In genomic region chr19:35755494-35755893, GRCm38 (mm10) we compare ENCODE assay signal across 21 mouse cellular contexts.
DNase-seq lines count a peak whose midpoint lies in the region; ATAC-seq and TF ChIP-seq lines count a peak whose summit lies in the region.
"Had no signal": no experiment of that assay in that cellular context is flagged by ENCODE, and none has a peak within 500 bp of the region (broad histone marks: within the 10 kb centered on the region; RNA-seq: fewer than 3 reads in every experiment).

No protein-coding gene starts in this region.

- TF ChIP-seq EP300 in CH12.LX (IDR thresholded peaks at IDR 0.05; ENCODE audit: low read length) = no peak

- H3K27me3 ChIP-seq in heart, embryonic 10.5 days (ENCODE audit: insufficient read depth, poor library complexity, severe bottlenecking) = no peaks in the 10 kb centered on the region
- no peaks in the 10 kb centered on the region for H3K27me3 ChIP-seq in CH12.LX (replicated peaks)
- no peaks in the 10 kb centered on the region for H3K27me3 ChIP-seq in forebrain, embryonic 15.5 days

- H3K36me3 ChIP-seq in heart, embryonic 10.5 days = no peaks in the 10 kb centered on the region
- H3K36me3 ChIP-seq in CH12.LX (replicated peaks in 1 of 2; ENCODE audit: control insufficient read depth in 1 of 2, insufficient read depth in 1 of 2, low read length in 1 of 2) = no peaks in the 10 kb centered on the region
- no peaks in the 10 kb centered on the region for H3K36me3 ChIP-seq in forebrain, embryonic 15.5 days
- H3K36me3 ChIP-seq: G1E had no signal

- H3K4me1 ChIP-seq in heart, embryonic 10.5 days = no peaks in the 10 kb centered on the region
- peaks cover 0 to 19% of the 10 kb centered on the region in 2 experiments; a peak in 2 of 4 replicates for H3K4me1 ChIP-seq in CH12.LX (ENCODE audit: control insufficient read depth in 1 of 2, insufficient read depth in 2 of 2)
- no peaks in the 10 kb centered on the region for H3K4me1 ChIP-seq in forebrain, embryonic 15.5 days

- TF ChIP-seq CTCF in CH12.LX (conservative IDR thresholded peaks at IDR 0.05 in 1 of 2, IDR thresholded peaks at IDR 0.05 in 1 of 2; ENCODE audit: low read depth in 2 of 2, low read length in 2 of 2) = no peak

- ATAC-seq in forebrain, embryonic 15.5 days (replicated peaks) = no peak
- ATAC-seq: activated CD4-positive, CD25-positive, alpha-beta regulatory T cell, adult 4 months; CD4-positive, CD25-positive, alpha-beta regulatory T cell, adult 4 months; Patski had no signal

- no peak overlapping the region for H3K27ac ChIP-seq in heart, embryonic 10.5 days
- H3K27ac ChIP-seq in CH12.LX (ENCODE audit: insufficient read depth, low read depth) = no peak overlapping the region
- H3K27ac ChIP-seq in forebrain, embryonic 15.5 days (replicated peaks) = no peak overlapping the region

- no peak overlapping the region for H3K9ac ChIP-seq in CH12.LX (ENCODE audit: insufficient read depth, low read depth)
- H3K9ac ChIP-seq in forebrain, embryonic 15.5 days (replicated peaks) = no peak overlapping the region

- 79% methylated on average over 1 of the region's 1 CpGs for WGBS in heart, embryonic 10.5 days
- 85% methylated on average over 1 of the region's 1 CpGs for WGBS in forebrain, embryonic 15.5 days

- no peaks in the 10 kb centered on the region for H3K79me2 ChIP-seq in CH12.LX (replicated peaks; ENCODE audit: control insufficient read depth, extremely low read depth, insufficient read depth, poor library complexity, severe bottlenecking)

- in situ Hi-C loops in CH12.LX (cut with MboI; ENCODE audit: low pct_ligation_motif_present, low pct_unique_long_range_greater_than_20kb, low sequenced_read_pairs) = no loop called here

- dilution Hi-C loops in CH12.LX (cut with MboI; ENCODE audit: extremely low pct_ligation_motif_present, extremely low pct_unique_long_range_greater_than_20kb, low sequenced_read_pairs) = no loop called here

- no peak overlapping the region; the same call in 1 of the 2 replicates for H3K4me2 ChIP-seq in CH12.LX (ENCODE audit: insufficient read depth, low read depth, poor library complexity, severe bottlenecking)
- H3K4me2 ChIP-seq in forebrain, embryonic 15.5 days (replicated peaks) = no peak overlapping the region

- H3K4me3 ChIP-seq in heart, embryonic 10.5 days = no peak overlapping the region
- H3K4me3 ChIP-seq in CH12.LX (replicated peaks in 1 of 3; ENCODE audit: low read depth in 2 of 3, low read length in 2 of 3, poor library complexity in 1 of 3) = no peak overlapping the region
- H3K4me3 ChIP-seq in forebrain, embryonic 15.5 days = no peak overlapping the region

- no peak for TF ChIP-seq RAD21 in CH12.LX (IDR thresholded peaks at IDR 0.05; ENCODE audit: low read depth, low read length)

- no peaks in the 10 kb centered on the region for H3K9me3 ChIP-seq in heart, embryonic 10.5 days
- H3K9me3 ChIP-seq in CH12.LX (replicated peaks; ENCODE audit: low read length) = no peaks in the 10 kb centered on the region
- no peaks in the 10 kb centered on the region for H3K9me3 ChIP-seq in forebrain, embryonic 15.5 days

- TF ChIP-seq POLR2A in CH12.LX (IDR thresholded peaks at IDR 0.05; ENCODE audit: low read depth, low read length) = no peak

- peak; percentile 14 to 45 for DNase-seq in heart, adult 18-20 months
- no peak for DNase-seq in heart, adult 11 months
- DNase-seq in heart, adult 8-10 months (ENCODE audit: low spot score) = peak; percentile 25
- no peak for DNase-seq in heart, embryonic 10.5 days (ENCODE audit: low spot score)
- peak; percentile 55 for DNase-seq in CH12.LX (ENCODE audit: extremely low read depth)
- DNase-seq: adrenal gland, adult 2 months; adrenal gland, adult 8-10 months; adrenal gland, postnatal 10 days; adrenal gland, postnatal 14 days; adrenal gland, postnatal 25 days; adrenal gland, postnatal 36 days; B cell, adult 2 months; cerebellum, adult 11 months; cerebellum, adult 11-12 months; cerebellum, adult 18-20 months; cerebellum, adult 2 months had no signal

TF ChIP-seq in CH12.LX, 34 proteins besides CTCF, POLR2A, EP300 and RAD21:
- TF ChIP-seq MEF2A (IDR thresholded peaks at IDR 0.05; ENCODE audit: borderline replicate concordance, low read depth, low read length) (peak; percentile 72), IRF4 (IDR thresholded peaks at IDR 0.05; ENCODE audit: low read depth, low read length) (peak; percentile 32; the same call in 1 of the 2 replicates), SMC3 (IDR thresholded peaks at IDR 0.05; ENCODE audit: low read depth, low read length) (no peak)

Comparison
In these comparisons a context has a peak if more than half of its experiments do, and no peak if none do; other contexts are left out.
1. DNase-seq: peak in heart, adult 18-20 months (2 of 2), heart, adult 8-10 months (single experiment) and CH12.LX (single experiment); none in heart, adult 11 months (single experiment) and heart, embryonic 10.5 days (single experiment).